Mouse (Mus musculus): ENCODE data around the gene Rras.

Rras gene

DNA sequence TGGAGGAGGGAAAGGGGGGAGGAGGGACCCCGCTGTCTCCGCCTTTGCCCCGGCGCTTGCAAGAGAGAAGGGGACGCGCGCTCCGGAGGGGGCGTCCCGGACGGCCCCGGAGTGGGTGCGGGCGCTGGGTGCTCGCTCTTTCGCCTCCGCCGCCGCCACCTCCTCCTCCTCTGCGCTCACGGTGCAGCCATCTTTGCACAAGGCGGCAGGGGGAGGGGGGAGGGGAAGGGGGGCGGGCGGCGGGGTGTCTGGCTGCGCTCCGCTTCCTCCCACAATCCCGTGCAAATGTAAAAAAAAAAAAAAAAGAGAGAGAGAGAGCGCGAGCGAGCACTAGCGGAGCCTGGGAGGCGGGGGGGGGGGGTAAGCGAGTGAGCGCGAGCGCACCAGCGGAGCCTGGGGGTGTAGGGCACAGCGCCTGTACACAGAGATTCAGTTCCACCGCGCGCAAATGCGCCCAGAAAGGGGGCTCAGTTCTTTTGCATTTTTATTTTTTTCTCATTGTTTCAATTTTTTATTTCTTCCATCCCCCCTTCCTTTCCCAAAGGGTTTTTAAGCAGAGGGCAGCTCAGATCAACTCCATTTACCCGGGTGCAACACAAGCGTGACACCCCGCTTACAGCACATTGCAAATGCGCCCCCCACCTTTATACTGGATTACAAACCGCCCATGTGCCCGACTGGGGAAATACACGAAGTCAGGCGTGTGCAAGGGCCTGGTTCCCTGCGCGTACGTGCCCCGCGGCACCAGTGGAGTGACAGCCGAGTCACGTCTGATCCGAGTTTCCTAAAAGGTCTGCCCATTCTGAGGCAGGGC, 35.6 kb downstream of the Rras start:
- DNase-seq (ENCODE audit: low spot score) = peak; percentile 70

DNA sequence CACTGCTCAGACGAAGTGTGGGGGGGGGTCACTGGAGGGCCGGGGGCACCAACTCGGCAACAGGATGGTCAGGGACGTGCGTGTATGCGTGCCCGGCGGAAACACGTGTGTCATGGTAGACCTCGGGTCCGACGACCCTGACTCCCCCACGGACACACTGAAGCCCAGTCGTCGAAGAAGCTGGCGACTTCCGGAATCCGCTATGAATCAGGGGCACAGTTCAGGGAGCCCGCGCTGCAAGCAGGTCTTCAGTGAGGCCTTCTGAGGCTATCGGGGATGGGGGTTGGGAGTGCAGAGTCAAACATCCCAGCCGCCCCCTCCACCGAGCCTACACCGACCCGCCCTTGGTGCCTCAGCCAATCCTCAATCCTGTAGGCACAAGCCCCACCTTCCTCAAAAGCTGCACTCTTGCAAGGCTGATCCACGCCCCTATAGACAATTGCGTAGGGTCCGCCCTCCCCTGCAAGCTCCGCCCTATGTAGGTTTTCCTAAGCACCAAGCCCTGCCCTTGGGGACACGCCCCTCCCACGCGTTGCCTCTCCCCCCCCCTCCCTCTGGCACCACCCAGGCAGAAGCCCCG, 36.3 kb downstream of the Rras start:
- peak; percentile 95 for DNase-seq (ENCODE audit: low spot score)

DNA sequence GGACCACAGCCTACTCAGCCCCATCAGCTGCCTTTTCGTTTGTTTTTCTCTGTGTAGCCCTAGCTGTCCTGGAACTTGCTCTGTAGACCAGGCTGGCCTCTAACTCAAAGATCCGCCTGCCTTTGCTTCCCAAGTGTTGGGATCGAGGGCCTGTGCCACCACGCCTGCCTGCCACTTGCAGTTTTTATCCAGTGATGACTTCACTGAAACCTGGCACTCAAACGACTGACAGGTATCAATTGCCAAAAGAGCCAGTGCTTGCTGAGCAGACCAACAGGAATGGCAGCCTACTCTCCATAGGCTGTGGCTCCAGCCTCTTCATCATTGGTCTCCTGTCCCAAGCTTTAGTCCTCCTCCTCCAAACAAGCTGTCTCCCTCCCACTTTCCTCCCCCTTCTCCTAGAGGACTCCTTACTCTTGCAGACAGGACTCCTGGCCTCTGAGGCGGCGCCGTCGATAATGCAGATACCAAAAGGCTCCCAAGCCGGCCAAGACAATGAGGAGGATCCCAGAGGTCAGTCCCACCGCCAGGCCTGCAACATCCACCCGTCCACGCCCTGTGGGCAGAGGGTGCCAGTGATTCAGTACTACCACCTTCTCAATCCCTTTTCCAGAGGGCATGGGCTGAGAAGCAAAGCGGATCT, 38.7 kb downstream of the Rras start:
- no peak for DNase-seq (ENCODE audit: low spot score)

DNA sequence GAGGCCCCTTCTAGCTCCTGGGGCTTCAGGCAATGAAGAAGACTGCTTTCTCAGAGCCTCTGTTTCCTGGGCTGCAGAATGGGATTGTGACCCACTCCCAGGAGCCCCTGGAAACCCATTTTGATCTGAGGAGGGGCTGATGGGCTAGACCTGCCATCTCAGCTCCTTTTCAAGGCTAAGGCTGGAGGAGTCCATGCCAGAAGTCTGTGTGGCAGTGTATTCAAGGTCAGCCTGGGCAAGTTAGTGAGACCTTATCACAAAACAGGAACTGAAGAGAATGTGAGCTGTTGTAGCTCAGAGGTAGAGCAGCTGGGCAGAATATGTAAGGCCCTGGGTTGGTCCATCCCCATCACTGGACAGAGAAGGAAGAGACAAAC, 39.2 kb downstream of the Rras start:
- no peak for DNase-seq (ENCODE audit: low spot score)

DNA sequence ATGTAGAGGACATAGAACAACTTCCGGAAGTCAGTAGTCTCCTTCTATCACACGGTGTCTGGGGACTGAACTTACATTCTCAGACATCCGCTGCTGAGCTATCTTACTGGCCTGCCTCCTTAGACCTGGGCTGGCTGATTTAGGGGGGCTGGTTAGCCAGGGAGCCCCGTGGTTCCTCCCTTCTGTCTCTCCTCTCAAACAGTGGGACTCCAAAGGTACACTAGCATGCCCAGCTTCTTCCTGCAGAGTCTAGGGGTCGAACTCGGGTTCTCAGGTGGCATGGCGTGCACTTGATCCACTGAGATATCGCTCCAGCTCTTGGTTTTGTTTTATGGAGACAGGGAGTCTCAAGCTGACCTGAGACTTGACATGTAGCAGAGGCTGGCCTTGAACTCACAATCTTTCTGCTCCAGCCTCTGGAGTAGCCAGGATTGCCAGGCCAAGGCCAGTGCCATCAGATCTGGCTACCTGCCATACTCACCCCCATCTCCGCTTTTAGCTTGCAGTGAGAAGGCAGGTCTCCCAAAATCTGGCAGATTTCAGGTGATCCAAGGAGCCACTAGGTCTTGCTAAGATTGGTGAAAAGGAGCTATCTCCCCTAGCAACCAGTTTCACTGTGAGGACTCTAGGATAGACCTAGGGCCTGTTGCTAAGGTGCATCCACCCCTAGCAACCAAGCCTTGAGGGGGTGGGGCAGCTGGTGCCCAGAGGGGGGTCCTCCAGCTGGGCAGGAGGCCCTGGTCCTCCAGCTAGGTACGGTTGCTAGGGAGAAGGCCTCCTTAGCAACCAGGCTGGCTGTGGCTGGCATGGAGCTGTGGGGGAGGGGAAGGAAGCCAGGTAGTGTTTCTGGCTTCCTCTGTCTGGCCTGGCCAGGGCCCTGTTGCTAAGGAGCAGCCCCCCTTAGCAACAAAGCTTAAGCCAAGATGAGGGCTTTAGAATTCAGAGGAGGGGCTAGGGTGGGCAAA, 41.1 kb downstream of the Rras start:
- no peak for DNase-seq (ENCODE audit: low spot score)

DNA sequence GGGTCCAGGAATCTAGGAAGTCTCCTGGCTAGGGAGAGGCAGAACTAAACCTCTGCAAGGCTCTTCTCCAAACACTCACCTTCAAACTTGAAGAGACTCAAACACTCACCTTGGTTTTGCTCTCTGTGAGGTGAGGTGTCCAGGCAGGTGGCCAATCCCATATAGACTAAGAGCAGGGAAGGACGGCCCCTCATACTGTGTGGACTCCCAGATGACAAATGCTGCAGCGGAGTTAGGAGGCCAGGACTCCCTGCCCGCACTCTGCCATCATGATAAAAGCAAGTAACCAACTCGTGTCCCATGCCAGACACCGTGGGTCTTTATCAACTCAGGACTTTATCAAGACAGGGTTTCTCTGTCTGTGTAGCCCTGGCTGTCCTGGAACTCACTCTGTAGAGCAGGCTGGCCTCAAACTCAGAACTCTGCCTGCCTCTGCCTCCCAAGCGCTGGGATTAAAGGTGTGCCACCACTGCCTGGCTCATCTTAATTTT, 42.9 kb downstream of the Rras start:
- DNase-seq (ENCODE audit: low spot score) = no peak

DNA sequence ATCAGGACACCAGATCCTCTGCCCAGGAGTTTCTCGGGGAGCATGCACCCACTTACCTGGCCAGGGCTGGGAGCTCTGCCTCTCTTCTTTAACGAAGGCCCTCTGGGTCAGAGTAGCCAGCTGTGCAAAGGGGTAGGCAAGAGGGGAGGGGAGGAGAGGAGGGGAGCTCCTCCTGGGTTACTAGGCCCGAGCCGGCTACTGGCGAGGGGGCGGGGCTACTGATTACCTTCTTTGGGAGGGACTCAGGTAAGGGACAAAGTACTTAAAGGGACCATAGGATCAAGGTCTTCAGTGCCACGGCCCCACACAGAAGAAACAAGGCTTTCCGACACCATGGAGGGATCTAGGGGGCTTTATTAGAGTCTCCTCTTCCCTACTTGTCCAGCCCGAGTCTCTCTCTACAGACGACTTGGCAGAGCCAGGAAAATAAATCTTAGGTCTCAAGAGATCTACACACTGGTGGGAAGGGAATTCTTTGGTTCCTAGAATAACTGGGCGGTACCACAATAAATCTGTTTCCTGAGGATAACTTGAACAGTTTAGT, 43.8 kb downstream of the Rras start:
- no peak for DNase-seq (ENCODE audit: low spot score)

DNA sequence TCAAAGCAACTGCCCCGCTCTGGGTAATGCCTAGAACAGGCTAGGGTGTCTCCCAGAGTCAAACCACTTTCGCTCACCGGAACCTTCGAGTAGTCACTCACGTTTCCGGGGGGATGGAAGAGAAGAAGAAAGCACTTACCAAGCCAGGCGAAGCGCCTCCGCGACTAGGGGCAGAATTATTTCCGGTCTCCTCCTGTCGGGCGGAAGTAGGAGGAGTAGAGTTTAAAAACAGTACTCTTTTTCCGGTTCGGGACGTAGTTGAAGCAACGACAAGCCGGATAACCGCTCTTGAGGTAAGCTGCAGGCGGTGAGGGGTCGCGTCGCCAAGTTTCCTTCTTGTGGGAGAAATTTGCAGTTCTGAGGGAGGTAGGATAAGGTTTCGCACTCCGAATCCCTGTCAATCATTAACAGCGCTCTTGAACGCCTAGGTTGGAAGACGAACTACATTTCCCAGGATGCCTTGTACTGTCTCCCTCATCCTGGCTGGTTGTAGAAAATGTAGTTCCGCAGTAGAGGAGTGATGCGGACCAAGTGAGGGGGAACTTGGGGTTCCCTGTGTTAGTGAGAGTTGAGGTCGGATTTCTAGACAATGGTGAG, 44.6 kb downstream of the Rras start, which contains the start of the genes Nosip and Prrg2:
TSS of gene Nosip (plus strand) at position 191 of the 597 bp plus-strand sequence.
TSS of gene Prrg2 (minus strand) at position 439 of the 597 bp plus-strand sequence.
- peak; percentile 97 for DNase-seq (ENCODE audit: low spot score)

DNA sequence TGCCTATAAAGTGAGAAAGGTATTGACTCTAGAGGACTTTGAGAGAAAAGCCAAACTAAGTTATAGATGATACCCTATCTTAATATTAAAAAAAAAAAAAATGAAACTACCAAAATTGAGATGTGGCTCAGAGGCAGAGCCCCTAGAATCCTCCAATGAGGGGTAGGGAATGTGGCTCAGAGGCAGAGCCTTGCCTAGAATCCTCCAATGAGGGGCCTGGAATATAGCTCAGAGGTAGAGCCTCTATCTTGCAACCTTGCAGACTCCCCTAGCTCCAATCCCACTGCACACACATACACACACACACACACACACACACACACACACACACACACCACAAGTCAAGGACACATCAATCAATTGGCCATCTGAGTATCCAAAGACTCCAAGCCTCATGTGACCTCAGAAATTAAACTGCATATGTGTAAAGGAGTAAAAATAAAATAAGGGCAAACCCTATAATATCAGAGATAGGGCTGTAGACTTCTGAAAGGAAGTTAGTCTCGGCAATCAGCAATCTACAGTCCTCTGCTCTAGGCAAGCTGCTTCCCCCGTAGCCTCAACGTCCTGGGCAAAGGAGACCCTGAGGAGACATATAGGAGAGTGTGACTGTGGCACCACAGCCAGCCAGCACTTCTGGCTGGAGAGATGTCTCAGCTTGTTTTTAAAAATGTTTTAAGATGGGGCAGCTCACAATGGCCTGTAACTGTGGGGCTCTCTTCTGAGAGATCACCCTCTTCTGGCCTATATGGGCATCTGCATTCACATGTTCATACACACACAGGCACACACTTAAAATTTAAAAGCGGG, 49.6 kb downstream of the Rras start:
- DNase-seq (ENCODE audit: low spot score) = no peak

DNA sequence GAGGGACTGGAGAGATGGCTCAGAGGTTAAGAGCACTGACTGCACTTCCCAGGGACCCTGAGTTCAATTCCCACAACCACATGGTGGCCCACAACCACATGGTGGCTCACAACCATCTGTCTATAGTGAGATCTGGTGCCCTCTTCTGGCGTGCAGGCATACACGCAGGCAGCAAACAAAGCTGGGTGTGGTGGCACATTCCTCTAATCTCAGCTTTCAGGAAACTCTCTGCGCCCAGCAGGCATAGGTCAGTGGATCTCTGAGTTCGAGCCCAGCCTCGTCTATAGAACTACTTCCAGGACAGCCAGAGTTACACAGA, 50.2 kb downstream of the Rras start:
- DNase-seq (ENCODE audit: low spot score) = peak; percentile 29

DNA sequence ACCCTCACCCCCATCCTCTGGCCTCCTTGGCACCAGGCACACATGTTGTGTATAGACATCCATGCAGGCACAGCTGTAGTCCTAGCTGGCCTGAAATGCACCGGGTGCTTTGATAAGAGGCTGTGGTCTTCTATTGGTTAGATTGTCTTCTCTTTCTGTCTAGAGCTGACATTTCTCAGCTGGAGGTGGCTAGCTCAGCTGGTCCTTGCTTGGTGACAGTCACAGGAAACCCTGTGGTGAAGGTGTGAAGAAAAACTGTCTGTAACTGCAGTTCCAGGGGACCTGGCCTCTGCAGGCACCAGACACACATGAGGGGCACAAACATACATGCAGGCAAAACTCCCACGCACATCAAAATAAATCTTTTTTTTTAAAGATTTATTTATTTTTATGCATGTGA, 51.9 kb downstream of the Rras start:
- no peak for DNase-seq (ENCODE audit: low spot score)
